Mouse (Mus musculus): ENCODE measurements around the gene Ecel1.

DNA sequence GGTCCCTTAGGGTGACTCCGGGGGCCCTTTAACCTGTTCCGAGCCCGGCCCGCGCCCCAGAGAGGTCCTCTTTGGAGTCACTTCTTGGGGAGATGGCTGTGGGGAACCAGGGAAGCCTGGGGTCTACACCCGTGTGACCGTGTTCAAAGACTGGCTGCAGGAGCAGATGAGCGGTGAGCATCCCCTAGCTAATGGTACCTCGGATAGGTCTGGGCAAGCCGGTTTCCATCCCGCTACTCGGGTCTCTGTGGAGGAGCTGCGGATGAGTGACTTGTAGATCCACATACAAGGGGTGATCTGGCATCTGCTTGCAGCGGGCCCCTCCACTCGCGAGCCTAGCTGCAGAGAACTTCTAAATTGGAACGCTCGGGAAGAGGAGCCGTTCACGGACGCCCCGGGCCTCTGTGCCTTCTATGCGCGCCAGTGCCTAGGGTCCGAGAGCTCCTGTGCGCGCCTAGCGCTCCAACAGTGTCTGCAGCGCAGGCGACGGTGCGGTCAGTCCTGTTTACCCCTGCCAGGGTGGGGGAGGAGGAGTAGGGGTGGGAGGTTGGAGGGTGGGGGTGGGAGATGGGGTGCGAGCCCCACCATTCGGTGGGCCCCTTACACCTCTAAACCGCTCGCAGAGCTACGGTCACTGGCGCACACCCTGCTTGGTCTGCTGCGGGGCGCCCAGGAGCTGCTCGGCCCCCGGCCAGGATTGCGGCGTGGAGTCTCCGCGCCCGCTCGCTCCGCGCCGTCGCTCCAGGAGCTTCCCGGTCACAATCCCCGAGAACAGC is 30.1 kb upstream of the Ecel1 start:
- TF ChIP-seq CTCF (IDR thresholded peaks at IDR 0.05; ENCODE audit: low read depth), result no peak
- no peak for TF ChIP-seq EP300 (IDR thresholded peaks at IDR 0.05; ENCODE audit: low read depth)

All from liver, embryonic 14.5 days (tissue).